Mouse (Mus musculus) E14TG2a.4 (cell line): ENCODE results near the gene Efnb2.

Experiments used
- CTCF ChIP-seq: conservative IDR thresholded peaks from 2 replicates; pipeline ENCODE4 v1.5.1; 2014; ENCODE audit warnings: low read length
- NANOG ChIP-seq: IDR thresholded peaks from 2 replicates; pipeline ENCODE4 v1.6.1; 2014; ENCODE audit warnings: borderline replicate concordance, low read length, mixed read lengths
- POU5F1 ChIP-seq: IDR thresholded peaks from 2 replicates; pipeline ENCODE4 v1.6.1; 2014; ENCODE audit warnings: low read length, borderline replicate concordance

DNA sequence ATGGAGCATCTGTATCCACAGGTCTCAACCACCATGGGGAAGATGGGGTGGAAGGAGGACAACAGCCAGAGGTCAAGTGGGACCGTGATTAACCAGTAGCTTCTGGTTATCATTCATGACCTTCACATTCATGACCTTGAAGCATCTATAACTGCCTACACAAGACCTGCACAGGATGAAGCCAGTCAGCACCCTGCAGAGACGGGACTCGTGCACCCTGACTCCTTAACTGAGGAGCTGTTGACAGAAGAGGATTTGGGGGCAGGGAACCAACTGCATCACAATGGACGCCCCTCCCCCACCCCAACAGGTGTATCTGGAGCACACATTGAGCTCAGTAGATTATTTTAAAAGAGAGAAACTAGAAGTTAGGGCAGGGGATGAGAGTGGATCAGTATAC lies 49.1 kb downstream of the Efnb2 start:
- TF ChIP-seq CTCF, result no peak
- TF ChIP-seq POU5F1, result no peak
- TF ChIP-seq NANOG, result no peak
